Mouse (Mus musculus) T-helper 17 cell (primary cell): Measurements from ENCODE around the gene Gm5072.

Source experiments
- in situ Hi-C, 2 experiments: fragments of 300-600 bp; cut with MboI, MseI; formaldehyde crosslinking; loops; 1 replicate in 1 of 2; 2 replicates in 1 of 2; pipeline ENCODE4 v1.15.1; 2025; ENCODE audit warnings: high pct_unique_total_duplicates in 2 of 2

Gm5072 gene

GRCm38 (mm10) chrX:91392200-91392599 is at the start of gene Gm5072:
Gm5072 (plus strand) TSS chrX:91392500.
- in situ Hi-C loops, result loop anchor here in 1 of 2 experiments (5.0 kb wide), 1 partner anchor 85 kb away; no protein-coding TSS in a partner anchor
